Mouse (Mus musculus) liver, embryonic 14.5 days (tissue): Measurements from ENCODE around the gene Usp12. TPM values are rescaled to one million over a fixed set of nuclear protein-coding genes. Genes with fewer than 3 reads are reported as not detected.
A peak's percentile ranks its signal among the peaks of the same experiment; 100 is the strongest.

Source experiments
- ATAC-seq: fragments of 200-750 bp; cut with Nextera tagmentation; 2 replicates; pipeline ENCODE4 v1.8.0; 2017; ENCODE audit warnings: moderate number of reproducible peaks, mild to moderate bottlenecking, moderate library complexity; ENCODE audit not compliant: insufficient read depth
- DNase-seq, 3 experiments: peaks; one replicate each; pipeline ENCODE4 v3.0.0-alpha.2; 2012 to 2013; ENCODE audit warnings: low read depth in 3 of 3, low spot score in 3 of 3
- H3K27ac ChIP-seq: fragments of 300-500 bp; sonication (generic); 2 replicates; pipeline ENCODE4 v1.5.1; 2014; ENCODE audit warnings: moderate library complexity, mild to moderate bottlenecking, control low read depth, inconsistent platforms
- H3K27me3 ChIP-seq: fragments of 300-500 bp; sonication (generic); 2 replicates; pipeline ENCODE4 v1.6.1; 2014; ENCODE audit warnings: mild to moderate bottlenecking, low read length, moderate library complexity; ENCODE audit not compliant: control insufficient read depth, insufficient read depth
- H3K36me3 ChIP-seq: fragments of 300-500 bp; sonication (generic); replicated peaks from 2 replicates; pipeline ENCODE4 v1.6.1; 2014; ENCODE audit warnings: low read depth; ENCODE audit not compliant: control insufficient read depth, insufficient read depth
- H3K4me1 ChIP-seq, 2 experiments: fragments of 200-500 bp in 1 of 2; fragments of 300-500 bp in 1 of 2; sonication (generic) in 1 of 2; replicated peaks; 2 replicates each; pipeline ENCODE4 v1.6.1; 2012 to 2014; ENCODE audit warnings: antibody characterized with exemption in 1 of 2, inconsistent platforms in 1 of 2, low read length in 1 of 2; ENCODE audit not compliant: control insufficient read depth in 2 of 2, insufficient read depth in 2 of 2
- H3K4me2 ChIP-seq: fragments of 300-500 bp; sonication (generic); 2 replicates; pipeline ENCODE4 v1.6.1; 2014; ENCODE audit warnings: low read depth, mild to moderate bottlenecking, control low read depth, moderate library complexity
- H3K4me3 ChIP-seq, 2 experiments: fragments of 200-500 bp in 1 of 2; fragments of 300-500 bp in 1 of 2; sonication (generic) in 1 of 2; 2 replicates each; pipeline ENCODE4 v1.5.1; 2012 to 2014; ENCODE audit warnings: low read depth in 2 of 2, low read length in 2 of 2, mild to moderate bottlenecking in 2 of 2, control low read depth in 1 of 2, inconsistent platforms in 1 of 2, moderate library complexity in 1 of 2; ENCODE audit not compliant: insufficient read depth in 1 of 2
- H3K9ac ChIP-seq: fragments of 300-500 bp; sonication (generic); replicated peaks from 2 replicates; pipeline ENCODE4 v1.6.1; 2014; ENCODE audit warnings: mild to moderate bottlenecking, control low read depth, moderate library complexity
- H3K9me3 ChIP-seq: fragments of 300-500 bp; sonication (generic); 2 replicates; pipeline ENCODE4 v1.6.1; 2016; ENCODE audit warnings: low read length, mixed read lengths; ENCODE audit not compliant: control insufficient read depth
- CTCF ChIP-seq: IDR thresholded peaks from 2 replicates; pipeline ENCODE4 v1.5.1; 2016; ENCODE audit warnings: antibody characterized with exemption, low read depth, control low read depth
- EP300 ChIP-seq: IDR thresholded peaks from 2 replicates; pipeline ENCODE4 v1.6.1; 2016; ENCODE audit warnings: antibody characterized with exemption, low read depth
- WGBS: fragments of 180-500 bp; shearing (Covaris S2); extraction: QIAGEN DNeasy Blood & Tissue Kit; methylation state at CpG from one replicate; pipeline ENCODE4 v1.1.7; 2014; ENCODE audit not compliant: insufficient replicate concordance; 5-methylcytosine and 5-hydroxymethylcytosine counted together
- polyA plus RNA-seq, 2 experiments: library from polyadenylated mRNA; depleted of rRNA in 1 of 2; stranded (reverse) in 1 of 2; unstranded in 1 of 2; fragments of >200 nt; fragmentation: Nextera tagmentation in 1 of 2; extraction: Ambion mirVana in 1 of 2; gene quantifications; 2 replicates each; pipeline versions ENCODE4 v1.2.1 to v1.2.3; 2012 to 2014

Usp12 gene
- polyA plus RNA-seq, 2 experiments, result 4.9 to 7.0 TPM

GRCm38 (mm10) chr5:146783300-146783699, 11.5 kb downstream of the Usp12 start:
- Histone ChIP-seq H3K27me3 (no peaks in the 10 kb centered on the region), H3K4me3 (no peak overlapping the region), H3K4me2 (no peak overlapping the region), H3K36me3 (no peaks in the 10 kb centered on the region), H3K27ac (no peak overlapping the region), H3K9ac (no peak overlapping the region), H3K4me1 (peaks cover 0 to 24% of the 10 kb centered on the region in 2 experiments; a peak in 3 of 4 replicates), H3K9me3 (no peaks in the 10 kb centered on the region)
- TF ChIP-seq EP300 (no peak), CTCF (peak; percentile 34; the same call in 1 of the 2 replicates)
- WGBS, result 77% methylated on average over 10 of the region's 10 CpGs
- ATAC-seq (no peak), DNase-seq (no peak)

- WGBS, result 53% methylated on average over 9 of the region's 9 CpGs
- H3K4me2 ChIP-seq, result no peak overlapping the region
- no peak for DNase-seq
- H3K9ac ChIP-seq, result no peak overlapping the region
- no peaks in the 10 kb centered on the region for H3K27me3 ChIP-seq
- H3K4me3 ChIP-seq, result no peak overlapping the region
- H3K4me1 ChIP-seq, result peaks cover 0 to 30% of the 10 kb centered on the region in 2 experiments; a peak in 3 of 4 replicates
- H3K27ac ChIP-seq, result no peak overlapping the region
- H3K36me3 ChIP-seq, result no peaks in the 10 kb centered on the region
- no peaks in the 10 kb centered on the region for H3K9me3 ChIP-seq
- ATAC-seq, result no peak
- no peak for TF ChIP-seq CTCF
- TF ChIP-seq EP300, result no peak
These were observed 13.1 kb downstream of the Usp12 start for GRCm38 (mm10) chr5:146781663-146782062.

- Histone ChIP-seq H3K27ac (no peak overlapping the region), H3K4me2 (no peak overlapping the region), H3K4me3 (no peak overlapping the region), H3K9ac (no peak overlapping the region), H3K27me3 (no peaks in the 10 kb centered on the region), H3K36me3 (no peaks in the 10 kb centered on the region), H3K9me3 (no peaks in the 10 kb centered on the region), H3K4me1 (peaks cover 0 to 26% of the 10 kb centered on the region in 2 experiments; a peak in 3 of 4 replicates)
- TF ChIP-seq CTCF (no peak), EP300 (no peak)
- 50% methylated on average over 5 of the region's 5 CpGs for WGBS
- DNase-seq (no peak), ATAC-seq (peak; percentile 42)
These were observed 14.9 kb downstream of the Usp12 start for GRCm38 (mm10) chr5:146779931-146780330.

- no peak overlapping the region for H3K4me2 ChIP-seq
- H3K36me3 ChIP-seq, result no peaks in the 10 kb centered on the region
- peaks cover 0 to 26% of the 10 kb centered on the region in 2 experiments; a peak in 3 of 4 replicates for H3K4me1 ChIP-seq
- H3K9ac ChIP-seq, result no peak overlapping the region
- TF ChIP-seq CTCF (no peak), EP300 (no peak)
- H3K27ac ChIP-seq, result no peak overlapping the region
- H3K4me3 ChIP-seq, result no peak overlapping the region
- 54% methylated on average over 13 of the region's 13 CpGs for WGBS
- no peak for DNase-seq
- no peak for ATAC-seq
- no peaks in the 10 kb centered on the region for H3K9me3 ChIP-seq
- H3K27me3 ChIP-seq, result no peaks in the 10 kb centered on the region
These were observed 17.7 kb downstream of the Usp12 start for GRCm38 (mm10) chr5:146776988-146777639.

- Histone ChIP-seq H3K4me3 (no peak overlapping the region), H3K9me3 (no peaks in the 10 kb centered on the region), H3K27ac (no peak overlapping the region), H3K27me3 (no peaks in the 10 kb centered on the region), H3K36me3 (no peaks in the 10 kb centered on the region), H3K9ac (no peak overlapping the region), H3K4me2 (no peak overlapping the region), H3K4me1 (peaks cover 0 to 8% of the 10 kb centered on the region in 2 experiments; a peak in 2 of 4 replicates)
- no peak for TF ChIP-seq CTCF
- TF ChIP-seq EP300, result no peak
- ATAC-seq, result 0 out of 2 replicates have a peak, but pooled peaks have one; percentile 22
- WGBS, result 26% methylated on average over 11 of the region's 11 CpGs
- no peak for DNase-seq
These were observed 22.8 kb downstream of the Usp12 start for GRCm38 (mm10) chr5:146771982-146772381.
